Mouse (Mus musculus) testis, postnatal 14 days (tissue): Measurements from ENCODE around the gene Bbs9.

Experiments
- DNase-seq: peaks from one replicate; pipeline ENCODE4 v3.0.0; 2021; ENCODE audit warnings: low spot score

Gene Bbs9

GRCm38 (mm10) chr9:22632800-22633485 is 157.4 kb downstream of the Bbs9 start:
- no peak for DNase-seq

GRCm38 (mm10) chr9:22638502-22638901 is 163.0 kb downstream of the Bbs9 start:
- DNase-seq = no peak

GRCm38 (mm10) chr9:22640683-22641431 is 165.3 kb downstream of the Bbs9 start:
- no peak for DNase-seq

- DNase-seq = no peak
These were observed 170.4 kb downstream of the Bbs9 start for GRCm38 (mm10) chr9:22645844-22646390.

- no peak for DNase-seq
These were observed 170.9 kb downstream of the Bbs9 start for GRCm38 (mm10) chr9:22646461-22646860.

GRCm38 (mm10) chr9:22648163-22648562 is 172.6 kb downstream of the Bbs9 start:
- DNase-seq = no peak

- no peak for DNase-seq
These were observed 174.1 kb downstream of the Bbs9 start for GRCm38 (mm10) chr9:22649606-22650005.

GRCm38 (mm10) chr9:22650781-22651180 is 175.3 kb downstream of the Bbs9 start:
- DNase-seq = no peak

- peak; percentile 29 for DNase-seq
These were observed 176.1 kb downstream of the Bbs9 start for GRCm38 (mm10) chr9:22651619-22652018.

- no peak for DNase-seq
These were observed 179.3 kb downstream of the Bbs9 start for GRCm38 (mm10) chr9:22654726-22655393.

GRCm38 (mm10) chr9:22657216-22657615 is 181.7 kb downstream of the Bbs9 start:
- no peak for DNase-seq

GRCm38 (mm10) chr9:22665155-22665554 is 189.6 kb downstream of the Bbs9 start:
- DNase-seq = no peak

GRCm38 (mm10) chr9:22672937-22673336 is 197.4 kb downstream of the Bbs9 start:
- no peak for DNase-seq

GRCm38 (mm10) chr9:22677132-22677829 is 201.8 kb downstream of the Bbs9 start:
- DNase-seq = no peak

GRCm38 (mm10) chr9:22677997-22678396 is 202.5 kb downstream of the Bbs9 start:
- no peak for DNase-seq

- DNase-seq = no peak
These were observed 203.0 kb downstream of the Bbs9 start for GRCm38 (mm10) chr9:22678496-22678895.

- no peak for DNase-seq
These were observed 204.0 kb downstream of the Bbs9 start for GRCm38 (mm10) chr9:22679485-22679884.

GRCm38 (mm10) chr9:22680031-22680430 is 204.5 kb downstream of the Bbs9 start:
- DNase-seq = no peak

- no peak for DNase-seq
These were observed 205.0 kb downstream of the Bbs9 start for GRCm38 (mm10) chr9:22680484-22680883.

- DNase-seq = no peak
These were observed 208.3 kb downstream of the Bbs9 start for GRCm38 (mm10) chr9:22683786-22684185.

- DNase-seq = no peak
These were observed 211.4 kb downstream of the Bbs9 start for GRCm38 (mm10) chr9:22686765-22687472.
